Mouse (Mus musculus) adrenal gland, postnatal 14 days (tissue): Measurements from ENCODE around the gene Il17rc. TPM values are rescaled to one million over a fixed set of nuclear protein-coding genes. Genes with fewer than 3 reads are reported as not detected.

Experiments
- DNase-seq: peaks from one replicate; pipeline ENCODE4 v3.0.0; 2021; ENCODE audit warnings: mixed read lengths
- microRNA-seq, 2 experiments: library from miRNA; unstranded; fragments of <30 nt; microRNA quantifications; one replicate each; pipeline ENCODE4 v1.2.0; 2021
- total RNA-seq: library from RNA; stranded (reverse); gene quantifications from 2 replicates; pipeline ENCODE4 v1.2.3, GENCODE M21; 2021

Il17rc gene
- total RNA-seq, 1 experiment from 2014 or later = 18.2 TPM

- DNase-seq = peak; percentile 28
Observed at GRCm38 (mm10) chr6:113495071-113495675, 23.9 kb downstream of the Il17rc start.

- no peak for DNase-seq
Observed at GRCm38 (mm10) chr6:113499346-113499745, 28.1 kb downstream of the Il17rc start.

- DNase-seq = peak; percentile 35
Observed at GRCm38 (mm10) chr6:113501388-113502084, 30.3 kb downstream of the Il17rc start, which contains the start of gene Prrt3. TSS of gene Prrt3 (minus strand) at chr6:113501931.

- DNase-seq = no peak
Observed at GRCm38 (mm10) chr6:113502801-113503200, 31.6 kb downstream of the Il17rc start.

- DNase-seq = no peak
Observed at GRCm38 (mm10) chr6:113505689-113506088, 34.5 kb downstream of the Il17rc start.

GRCm38 (mm10) chr6:113507130-113507529 is 35.9 kb downstream of the Il17rc start:
- DNase-seq = no peak

GRCm38 (mm10) chr6:113508272-113508946 is 37.2 kb downstream of the Il17rc start:
- peak; percentile 67 for DNase-seq

GRCm38 (mm10) chr6:113508947-113509280 is 37.7 kb downstream of the Il17rc start:
- DNase-seq = no peak

- peak; percentile 35 for DNase-seq
Observed at GRCm38 (mm10) chr6:113513944-113514343, 42.7 kb downstream of the Il17rc start.

- DNase-seq = no peak
Observed at GRCm38 (mm10) chr6:113514600-113514999, 43.4 kb downstream of the Il17rc start.

- DNase-seq = no peak
Observed at GRCm38 (mm10) chr6:113517434-113518080, 46.3 kb downstream of the Il17rc start.

GRCm38 (mm10) chr6:113522310-113522709 is 51.1 kb downstream of the Il17rc start:
- DNase-seq = no peak

- no peak for DNase-seq
Observed at GRCm38 (mm10) chr6:113523420-113523819, 52.2 kb downstream of the Il17rc start.

GRCm38 (mm10) chr6:113530932-113531839 is 60.0 kb downstream of the Il17rc start, which contains the start of the genes Emc3 and Fancd2:
TSS of gene Emc3 (minus strand) at chr6:113531652.
TSS of gene Fancd2 (plus strand) at chr6:113531682.
- DNase-seq = peak; percentile 93

GRCm38 (mm10) chr6:113531840-113532404 is 60.7 kb downstream of the Il17rc start:
- DNase-seq = no peak

Small RNAs within 50 kb of the gene (microRNA-seq; reads per million reads assigned to microRNA genes)
- gene Gm23365 (0 reads per million in 2 experiments), gene Gm24387 (0 reads per million in 2 experiments)

Other genes with a start within 250 kb of the Il17rc start
- 30.3 and 43.4 TPM in 2 replicates for gene Mtmr14, start 233.6 kb upstream of the Il17rc start, total RNA-seq
- 0.70 and 1.3 TPM in 2 replicates for gene Cpne9, start 189.1 kb upstream of the Il17rc start, total RNA-seq
- gene Brpf1, start 164.3 kb upstream of the Il17rc start, total RNA-seq = 32.3 and 36.7 TPM in 2 replicates
- 11.3 and 11.8 TPM in 2 replicates for gene Ogg1, start 144.5 kb upstream of the Il17rc start, total RNA-seq
- 46.4 and 49.3 TPM in 2 replicates for gene Camk1, start 127.4 kb upstream of the Il17rc start, total RNA-seq
- gene Tada3, start 93.5 kb upstream of the Il17rc start, total RNA-seq = 34.9 and 35.5 TPM in 2 replicates
- gene Arpc4, start 93.3 kb upstream of the Il17rc start, total RNA-seq = 165 and 176 TPM in 2 replicates
- 4.1 and 4.2 TPM in 2 replicates for gene Ttll3, start 82.2 kb upstream of the Il17rc start, total RNA-seq
- 11.3 and 16.9 TPM in 2 replicates for gene Rpusd3, start 52.1 kb upstream of the Il17rc start, total RNA-seq
- 388 and 421 TPM in 2 replicates for gene Cidec, start 35.7 kb upstream of the Il17rc start, total RNA-seq
- 54.1 and 54.8 TPM in 2 replicates for gene Jagn1, start 28.9 kb upstream of the Il17rc start, total RNA-seq
- 1.5 and 2.8 TPM in 2 replicates for gene Il17re, start 12.9 kb upstream of the Il17rc start, total RNA-seq
- gene Creld1, start 11.9 kb downstream of the Il17rc start, total RNA-seq = 37.4 and 42.7 TPM in 2 replicates
- gene Prrt3, start 30.5 kb downstream of the Il17rc start, total RNA-seq = 0.15 and 0.23 TPM in 2 replicates
- 88.7 and 94.4 TPM in 2 replicates for gene Emc3, start 60.2 kb downstream of the Il17rc start, total RNA-seq
- gene Fancd2, start 60.3 kb downstream of the Il17rc start, total RNA-seq = 3.1 and 3.2 TPM in 2 replicates
- not detected in 2 replicates for gene Fancd2os, start 129.3 kb downstream of the Il17rc start, total RNA-seq
- gene Brk1, start 133.3 kb downstream of the Il17rc start, total RNA-seq = 147 and 162 TPM in 2 replicates
- gene Vhl, start 152.5 kb downstream of the Il17rc start, total RNA-seq = 26.0 and 27.6 TPM in 2 replicates
- gene Irak2, start 167.0 kb downstream of the Il17rc start, total RNA-seq = 17.4 and 22.9 TPM in 2 replicates
- gene Tatdn2, start 225.6 kb downstream of the Il17rc start, total RNA-seq = 45.6 and 59.6 TPM in 2 replicates
- gene Ghrl, start 248.5 kb downstream of the Il17rc start, total RNA-seq = not detected in 2 replicates